In the genomic region with DNA sequence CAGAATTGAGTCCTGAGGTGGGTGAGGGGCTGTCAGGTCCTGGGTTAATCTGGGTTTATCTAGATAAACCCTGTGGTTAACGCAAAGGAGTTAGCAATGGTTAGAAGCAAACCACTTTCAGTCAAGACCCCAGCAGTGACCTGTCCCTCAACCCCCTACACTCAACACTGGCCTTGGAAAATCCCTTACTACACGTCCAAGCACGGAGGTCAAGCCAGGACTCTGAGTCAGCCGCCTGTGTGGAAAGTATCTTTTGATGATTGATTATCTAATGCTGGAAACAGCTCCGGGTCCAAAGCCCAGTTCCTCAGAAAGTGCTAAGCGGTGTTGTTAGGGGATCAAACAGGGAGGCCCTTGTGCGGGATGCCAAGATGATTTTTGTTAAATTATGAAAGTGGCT, we compare ENCODE assay signal across 20 mouse cellular contexts. TPM values are rescaled to one million over a fixed set of nuclear protein-coding genes. Genes with fewer than 3 reads are reported as not detected.
DNase-seq lines count a peak whose midpoint lies in the region; ATAC-seq and TF ChIP-seq lines count a peak whose summit lies in the region.
"Had no signal": no experiment of that assay in that cellular context is flagged by ENCODE, and none has a peak within 500 bp of the region (broad histone marks: within the 10 kb centered on the region; RNA-seq: fewer than 3 reads in every experiment).

No protein-coding gene starts in this region.

- H3K9me3 ChIP-seq in lung, postnatal 0 days (ENCODE audit: low read length): no peaks in the 10 kb centered on the region
- peaks cover 10% of the 10 kb centered on the region; the same call in 1 of the 2 replicates for H3K9me3 ChIP-seq in hindbrain, embryonic 13.5 days
- H3K9me3 ChIP-seq: hindbrain, embryonic 12.5 days; intestine, embryonic 15.5 days had no signal

- 14% methylated on average over 7 of the region's 7 CpGs for WGBS in lung, postnatal 0 days
- 13% methylated on average over 7 of the region's 7 CpGs for WGBS in lung, adult 2 months
- WGBS in hindbrain, embryonic 13.5 days: 52% methylated on average over 7 of the region's 7 CpGs

- H3K9ac ChIP-seq in lung, postnatal 0 days (replicated peaks; ENCODE audit: low read depth): no peak overlapping the region
- no peak overlapping the region for H3K9ac ChIP-seq in hindbrain, embryonic 13.5 days
- H3K9ac ChIP-seq: forebrain, embryonic 12.5 days; heart, embryonic 12.5 days; hindbrain, embryonic 12.5 days; intestine, embryonic 15.5 days; midbrain, embryonic 13.5 days; neural tube, embryonic 13.5 days had no signal

- ATAC-seq in lung, postnatal 0 days: no peak
- no peak for ATAC-seq in hindbrain, embryonic 13.5 days (ENCODE audit: low FRiP score)
- ATAC-seq: intestine, embryonic 15.5 days; midbrain, embryonic 13.5 days had no signal

- no peaks in the 10 kb centered on the region for H3K36me3 ChIP-seq in lung, postnatal 0 days (ENCODE audit: insufficient read depth, low read length)
- no peaks in the 10 kb centered on the region; the same call in 1 of the 2 replicates for H3K36me3 ChIP-seq in hindbrain, embryonic 13.5 days
- H3K36me3 ChIP-seq: forebrain, embryonic 12.5 days; heart, embryonic 12.5 days; hindbrain, embryonic 12.5 days; intestine, embryonic 15.5 days; midbrain, embryonic 13.5 days; neural tube, embryonic 13.5 days had no signal

- no peak overlapping the region for H3K27ac ChIP-seq in lung, postnatal 0 days (ENCODE audit: low read length)
- H3K27ac ChIP-seq in hindbrain, embryonic 13.5 days: no peak overlapping the region
- H3K27ac ChIP-seq: forebrain, embryonic 12.5 days; hindbrain, embryonic 12.5 days; intestine, embryonic 15.5 days; midbrain, embryonic 13.5 days; neural tube, embryonic 13.5 days had no signal

- TF ChIP-seq EP300 in lung, postnatal 0 days (IDR thresholded peaks at IDR 0.05): no peak

- TF ChIP-seq CTCF in lung, postnatal 0 days (IDR thresholded peaks at IDR 0.05): no peak
- TF ChIP-seq CTCF in lung, adult 2 months (IDR thresholded peaks at IDR 0.05; ENCODE audit: insufficient read depth, low read length): no peak

- DNase-seq in lung, postnatal 0 days (ENCODE audit: low spot score): peak; percentile 37
- no peak for DNase-seq in lung, adult 2 months
- peak; percentile 5 for DNase-seq in NIH3T3 (ENCODE audit: low read depth)
- DNase-seq in adrenal gland, adult 2 months: peak; percentile 90
- DNase-seq in lung, postnatal 14 days: peak; percentile 6
- no peak for DNase-seq in frontal cortex, postnatal 36 days (ENCODE audit: low spot score in 2 of 2)
- DNase-seq: cerebellum, adult 18-20 months; kidney, adult 9 months; kidney, postnatal 25 days; spleen, adult 18-20 months had no signal

- no peaks in the 10 kb centered on the region for H3K4me1 ChIP-seq in lung, postnatal 0 days (ENCODE audit: insufficient read depth, low read depth, low read length)
- no peaks in the 10 kb centered on the region for H3K4me1 ChIP-seq in lung, adult 2 months (ENCODE audit: control insufficient read depth, insufficient read depth, low read length)
- H3K4me1 ChIP-seq in hindbrain, embryonic 13.5 days (replicated peaks): no peaks in the 10 kb centered on the region
- H3K4me1 ChIP-seq: forebrain, embryonic 12.5 days; heart, embryonic 12.5 days; hindbrain, embryonic 12.5 days; intestine, embryonic 15.5 days; midbrain, embryonic 13.5 days; neural tube, embryonic 13.5 days had no signal

- H3K27me3 ChIP-seq in lung, postnatal 0 days (replicated peaks; ENCODE audit: insufficient read depth, low read length): no peaks in the 10 kb centered on the region
- H3K27me3 ChIP-seq in hindbrain, embryonic 13.5 days: peaks cover 3% of the 10 kb centered on the region; the same call in 1 of the 2 replicates
- H3K27me3 ChIP-seq: hindbrain, embryonic 12.5 days; intestine, embryonic 15.5 days; midbrain, embryonic 13.5 days had no signal

- no peak for TF ChIP-seq POLR2A in lung, adult 2 months (IDR thresholded peaks at IDR 0.05; ENCODE audit: borderline replicate concordance, extremely low read depth, low read depth, low read length)

- no peak overlapping the region for H3K4me2 ChIP-seq in lung, postnatal 0 days (replicated peaks; ENCODE audit: low read depth, low read length)
- H3K4me2 ChIP-seq in hindbrain, embryonic 13.5 days: no peak overlapping the region
- H3K4me2 ChIP-seq: forebrain, embryonic 12.5 days; heart, embryonic 12.5 days; hindbrain, embryonic 12.5 days; intestine, embryonic 15.5 days; midbrain, embryonic 13.5 days; neural tube, embryonic 13.5 days had no signal

- no peak overlapping the region for H3K4me3 ChIP-seq in lung, postnatal 0 days (ENCODE audit: low read depth, low read length)
- no peak overlapping the region for H3K4me3 ChIP-seq in lung, adult 2 months (replicated peaks; ENCODE audit: extremely low read depth, low read depth, low read length)
- H3K4me3 ChIP-seq in hindbrain, embryonic 13.5 days: no peak overlapping the region
- H3K4me3 ChIP-seq: forebrain, embryonic 12.5 days; heart, embryonic 12.5 days; hindbrain, embryonic 12.5 days; intestine, embryonic 15.5 days; midbrain, embryonic 13.5 days; neural tube, embryonic 13.5 days had no signal

RNA-seq across cellular contexts. Expression of a gene that starts 42.5 kb away (rescaled TPM):
- polyA plus RNA-seq in lung, postnatal 0 days (2015; fragmentation: Nextera tagmentation; extraction: Ambion mirVana): 0.29 and 0.35 TPM in 2 replicates
- 0.25 and 1.3 TPM in 2 replicates for polyA plus RNA-seq in lung, adult 2 months (2012; rRNA removed)
- total RNA-seq in adrenal gland, adult 2 months (2021): 1 to 10 TPM in 1 of 2 experiments, under 1 TPM in 1; 0.26 to 1.1 TPM
- polyA plus RNA-seq in adrenal gland, adult 2 months (2012; rRNA removed): 3.3 and 3.9 TPM in 2 replicates
- polyA plus RNA-seq in hindbrain, embryonic 13.5 days (2015; fragmentation: Nextera tagmentation; extraction: Ambion mirVana): 6.1 and 8.1 TPM in 2 replicates
- total RNA-seq: granulocyte monocyte progenitor cell, adult 5-6 weeks; megakaryocyte progenitor cell, adult 5-6 weeks had no signal
- polyA plus RNA-seq: liver, embryonic 16.5 days had no signal

Comparison
In these comparisons a context has a peak if more than half of its experiments do, and no peak if none do; other contexts are left out.
1. DNase-seq: peak in lung, postnatal 0 days (single experiment), NIH3T3 (single experiment), adrenal gland, adult 2 months (single experiment) and lung, postnatal 14 days (single experiment); none in lung, adult 2 months (single experiment) and frontal cortex, postnatal 36 days (0 of 2).